Mouse (Mus musculus) cortical plate, adult 2 months (tissue): Measurements from ENCODE around the gene Prol1.

Experiments
- CTCF ChIP-seq: fragments of 200-500 bp; IDR thresholded peaks from 2 replicates; pipeline ENCODE4 v1.5.1; 2011; ENCODE audit warnings: mild to moderate bottlenecking, control low read depth, low read length; ENCODE audit not compliant: insufficient read depth; ENCODE audit errors: extremely low read depth
- POLR2A ChIP-seq: fragments of 200-500 bp; IDR thresholded peaks from 2 replicates; pipeline ENCODE4 v1.6.1; 2011; ENCODE audit warnings: mild to moderate bottlenecking, low read length, control low read depth; ENCODE audit not compliant: insufficient read depth; ENCODE audit errors: extremely low read depth

GRCm38 (mm10) chr5:88370578-88371232, 53.6 kb downstream of the Prol1 start:
- TF ChIP-seq POLR2A (no peak), CTCF (no peak)
